Mouse (Mus musculus): ENCODE results near the gene Cnot1.

GRCm38 (mm10) chr8:95748028-95748427 lies 59.2 kb downstream of the Cnot1 start:
- TF ChIP-seq CTCF (IDR thresholded peaks at IDR 0.05; ENCODE audit: low read depth) (no peak), EP300 (optimal IDR thresholded peaks at IDR 0.05) (no peak)

All from stomach, postnatal 0 days (tissue).